Mouse (Mus musculus) erythroid progenitor cell, adult 5-6 weeks (primary cell): ENCODE measurements around the gene Pomgnt1. TPM values are rescaled to one million over a fixed set of nuclear protein-coding genes. Genes with fewer than 3 reads are reported as not detected.
A peak's percentile ranks its signal among the peaks of the same experiment; 100 is the strongest.

Experiments used
- ATAC-seq: replicated peaks from 2 replicates; pipeline ENCODE4 v1.8.0; 2016; ENCODE audit warnings: moderate number of reproducible peaks, mild to moderate bottlenecking, moderate TSS enrichment, inconsistent platforms; ENCODE audit not compliant: poor library complexity, low FRiP score, severe bottlenecking
- total RNA-seq, 2 experiments: library from RNA; stranded (forward) in 1 of 2; stranded (reverse) in 1 of 2; fragments of 150-400 nt in 1 of 2; fragments of 186-747, 209-891 nt in 1 of 2; gene quantifications; 2 replicates each; pipeline versions ENCODE4 v1.2.3 to v1.2.4; 2015 to 2017; ENCODE audit warnings: low replicate concordance in 2 of 2

Pomgnt1 gene
- total RNA-seq (2015; ENCODE audit: low replicate concordance) (1.4 TPM in 1 of 2 replicates, not detected in the other), total RNA-seq (2017; ENCODE audit: low replicate concordance) (1.0 and 2.6 TPM in 2 replicates)

DNA sequence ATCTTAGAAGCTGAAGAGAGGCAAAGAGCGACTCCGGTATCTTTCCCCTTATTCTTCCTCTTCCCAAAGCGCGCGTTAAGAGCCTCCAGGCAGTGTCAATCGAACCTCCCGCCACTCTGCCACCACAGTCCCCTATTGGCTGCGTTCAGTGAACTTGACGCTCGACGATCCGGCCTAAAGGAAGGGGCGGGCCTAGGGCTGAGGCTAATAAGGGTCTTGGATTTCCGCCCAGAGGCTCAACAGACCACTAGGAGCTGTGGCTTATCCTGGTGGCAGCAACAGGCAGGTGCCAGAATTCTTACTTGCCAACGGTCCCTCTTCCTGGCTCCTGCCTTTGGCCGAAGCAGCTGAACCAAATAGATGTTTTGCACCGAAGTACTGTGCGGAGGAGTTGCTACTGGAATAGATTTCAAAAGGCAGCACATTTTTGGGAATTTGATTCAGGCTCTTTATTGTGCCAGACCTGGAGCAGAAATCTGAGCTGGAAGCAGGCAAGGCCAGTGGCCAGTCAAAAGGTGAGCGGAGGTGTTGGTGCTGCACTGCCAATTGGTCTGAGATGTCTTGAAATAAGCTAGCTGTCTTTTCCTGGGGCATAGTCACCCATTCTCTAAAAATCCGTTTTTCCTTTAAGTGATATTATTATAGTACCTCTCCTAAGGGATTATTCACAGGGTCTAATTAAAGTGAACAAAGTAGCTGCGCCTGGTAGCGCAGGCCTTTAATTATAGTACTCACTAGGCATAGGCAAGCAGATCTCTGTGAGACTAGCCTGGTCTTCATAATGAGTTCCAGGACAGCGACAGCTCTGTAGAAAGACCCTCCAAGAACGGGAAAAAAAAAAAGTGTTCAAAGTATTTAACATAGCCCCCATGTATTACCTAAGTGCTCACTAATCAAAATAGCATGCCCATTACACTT is at the start of gene Pomgnt1, which contains the start of gene Rad54l:
Pomgnt1 (plus strand) TSS at position 239 of the 918 bp plus-strand sequence.
Rad54l (minus strand) TSS at position 89 of the 918 bp plus-strand sequence.
- peak; percentile 97 for ATAC-seq

DNA sequence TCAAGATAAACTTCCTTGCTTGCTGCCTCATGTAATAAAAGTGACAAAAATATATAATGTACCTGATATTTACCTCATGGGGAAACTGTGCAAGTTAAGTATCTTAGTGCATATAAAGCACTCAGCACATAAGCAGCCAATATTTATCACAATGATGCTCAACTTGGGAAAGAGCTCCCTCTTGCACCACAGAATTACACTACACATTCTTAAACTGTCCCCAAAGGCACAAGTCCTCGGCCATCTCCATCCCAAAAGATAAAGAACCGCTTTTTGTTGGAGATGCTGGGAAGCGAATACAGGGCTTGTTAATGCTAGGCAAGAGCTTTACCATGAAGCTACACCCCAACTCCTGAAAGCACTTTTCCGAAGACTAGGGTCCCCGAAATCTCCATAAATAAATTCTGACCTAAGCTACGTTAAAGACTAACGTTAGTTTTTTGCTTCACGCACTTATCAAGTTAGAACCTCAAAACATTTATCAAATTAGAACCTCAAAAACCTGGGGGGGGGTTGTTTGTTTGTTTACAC is 49.4 kb upstream of the Pomgnt1 start:
- ATAC-seq = peak; percentile 48

DNA sequence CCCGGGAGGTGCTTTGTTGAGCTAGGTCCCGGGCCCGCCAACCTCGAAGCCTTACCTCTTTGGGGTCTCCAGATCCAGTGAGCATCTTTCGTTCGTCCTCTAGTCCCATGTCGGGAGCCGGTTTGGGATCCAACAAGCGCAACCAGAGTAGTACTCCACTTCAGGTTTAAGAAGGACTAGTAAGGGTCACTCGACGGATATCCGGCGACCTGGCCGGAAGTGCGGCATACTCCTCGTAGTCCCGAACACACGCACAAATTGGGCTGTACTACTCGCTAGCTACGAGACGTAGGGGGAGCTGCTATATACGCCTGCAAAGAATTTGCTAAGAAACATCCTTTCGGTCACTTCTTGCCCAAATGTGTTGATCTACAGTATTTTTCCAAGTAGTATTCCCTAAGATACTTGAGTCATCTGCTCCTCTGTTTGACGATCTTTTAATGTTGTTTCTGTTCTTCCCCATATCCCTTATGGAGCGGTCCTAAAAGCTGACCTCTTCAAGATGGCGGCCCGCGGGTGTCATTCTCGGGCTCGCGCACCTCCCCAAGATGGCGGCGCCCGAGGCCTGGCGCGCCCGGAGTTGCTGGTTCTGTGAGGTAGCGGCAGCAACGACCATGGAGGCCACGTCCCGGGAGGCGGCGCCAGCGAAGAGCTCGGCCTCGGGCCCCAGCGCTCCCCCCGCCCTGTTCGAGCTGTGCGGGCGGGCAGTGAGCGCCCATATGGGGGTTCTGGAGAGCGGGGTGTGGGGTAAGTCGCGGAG is 48.6 kb upstream of the Pomgnt1 start, which contains the start of the genes Uqcrh and Lrrc41:
Uqcrh (minus strand) TSS at position 211 of the 760 bp plus-strand sequence.
Lrrc41 (plus strand) TSS at position 409 of the 760 bp plus-strand sequence.
- peak; percentile 87 for ATAC-seq

DNA sequence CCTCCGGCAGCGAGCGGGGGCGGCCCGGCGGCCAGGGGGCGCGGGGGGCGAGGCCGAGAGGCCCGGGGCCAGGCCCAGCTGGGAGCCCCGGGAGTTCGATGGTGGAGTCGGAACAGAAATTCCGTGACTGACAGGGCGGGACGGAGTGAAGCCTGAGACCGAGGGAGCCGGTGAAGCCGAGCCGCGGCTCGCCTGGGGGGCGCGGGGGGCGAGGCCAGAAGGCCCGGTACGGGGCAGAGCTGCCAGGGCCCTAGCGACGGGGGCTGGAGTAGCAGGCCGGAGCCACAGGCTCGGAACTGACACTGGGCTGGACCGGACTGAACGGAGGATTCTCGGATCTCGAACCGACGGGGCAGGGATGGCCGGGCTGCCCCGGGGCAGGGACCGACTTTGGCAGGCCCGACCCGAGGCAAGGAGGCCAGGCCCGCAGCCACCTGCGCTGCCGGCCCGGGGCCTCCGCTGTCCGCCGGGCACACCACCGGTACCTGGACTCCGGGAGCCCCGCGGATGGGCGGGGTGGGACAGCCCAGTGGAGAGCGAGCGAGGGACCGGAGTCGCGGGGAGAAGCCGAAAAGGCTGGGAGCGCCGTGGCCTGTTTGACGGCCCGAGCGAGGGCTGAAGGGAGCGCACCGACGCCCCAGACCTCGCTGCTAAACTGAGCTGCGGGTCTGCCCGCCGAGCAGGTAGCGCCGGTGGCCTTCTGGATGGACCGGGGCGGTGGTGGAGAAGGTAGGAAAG is 47.8 kb upstream of the Pomgnt1 start:
- peak; percentile 39 for ATAC-seq

DNA sequence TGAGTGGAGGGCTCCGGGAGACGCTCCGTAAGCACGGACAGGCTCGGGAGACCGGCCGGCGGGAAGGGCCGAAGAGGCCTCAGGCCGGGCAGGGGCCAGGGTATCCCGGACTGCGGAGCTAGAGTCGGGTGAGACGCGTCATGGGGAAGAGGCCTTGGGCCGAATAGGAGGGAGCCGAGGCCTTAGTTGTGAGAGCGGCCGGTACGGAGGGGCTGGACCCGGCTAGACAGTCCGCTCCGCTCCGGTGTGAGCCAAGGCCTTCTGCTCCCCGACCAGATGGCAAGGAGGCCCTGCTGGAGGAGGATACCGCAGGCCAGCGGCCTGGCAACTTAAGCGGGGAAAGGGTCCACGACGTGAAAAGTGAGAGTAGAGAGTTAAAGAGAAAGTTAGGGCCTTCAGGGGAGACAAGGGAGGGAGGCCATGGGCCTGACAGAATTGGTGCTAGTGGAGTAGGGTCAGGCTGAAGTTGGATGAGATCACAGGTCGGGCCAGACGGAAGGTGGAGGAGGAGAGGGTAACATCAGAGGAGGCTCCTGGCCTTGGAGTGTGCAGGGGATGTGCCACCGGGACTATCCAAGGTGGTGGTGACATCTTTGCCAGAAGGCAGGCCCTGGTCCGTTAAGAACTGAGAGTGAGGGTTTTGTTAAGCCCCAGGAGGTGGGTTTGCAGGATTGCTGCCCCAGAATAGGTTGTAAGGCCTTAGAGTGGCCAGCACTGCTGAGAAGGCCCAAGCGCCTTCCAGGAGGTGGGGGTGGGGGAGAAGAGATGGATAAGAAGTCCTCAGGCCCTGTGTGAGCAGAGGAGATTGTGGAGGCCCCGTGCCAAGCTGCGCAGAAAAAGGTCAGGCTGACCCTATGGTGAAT is 47.0 kb upstream of the Pomgnt1 start:
- ATAC-seq = peak; percentile 28

DNA sequence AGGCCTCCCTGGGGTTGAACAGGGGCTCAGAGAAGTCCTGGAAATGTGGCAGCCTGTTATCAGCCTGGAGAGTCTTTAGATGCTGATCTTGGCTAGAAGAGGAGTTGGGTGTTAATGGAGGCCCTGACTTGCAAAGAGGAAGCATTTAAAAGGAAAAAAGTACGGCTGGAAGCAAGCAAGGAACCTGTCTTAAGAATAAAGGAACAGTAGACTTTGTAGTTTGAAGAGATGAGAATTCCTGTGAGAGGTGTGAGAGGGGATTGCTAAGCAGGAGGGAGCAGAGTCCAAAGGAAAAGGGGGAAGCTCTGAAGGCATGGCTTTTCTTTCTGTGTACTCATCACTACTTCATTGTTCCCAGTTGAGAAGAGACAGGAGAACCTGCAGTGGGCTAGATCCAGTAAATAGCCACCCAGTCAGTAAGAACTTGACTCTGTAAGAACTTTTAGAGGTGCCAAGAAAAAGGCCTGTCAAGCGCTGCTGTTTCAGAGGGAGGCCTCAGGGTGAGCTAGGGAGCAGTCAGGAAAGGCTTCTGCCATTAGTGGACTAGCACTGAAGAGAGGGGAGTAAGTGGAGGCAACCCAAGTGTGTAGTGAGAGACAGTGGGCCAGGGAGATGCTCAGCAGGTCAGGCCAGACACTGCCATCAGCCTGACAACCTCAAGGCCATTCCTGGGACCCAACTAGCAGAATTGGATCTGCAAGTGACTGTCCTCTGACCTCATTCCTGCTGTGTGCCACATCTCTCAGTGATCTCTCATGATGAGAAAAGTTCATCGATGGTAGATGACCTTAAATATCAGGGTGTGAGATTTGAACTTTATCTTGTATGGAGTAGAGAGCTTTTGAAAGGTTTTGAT is 46.2 kb upstream of the Pomgnt1 start:
- no peak for ATAC-seq

DNA sequence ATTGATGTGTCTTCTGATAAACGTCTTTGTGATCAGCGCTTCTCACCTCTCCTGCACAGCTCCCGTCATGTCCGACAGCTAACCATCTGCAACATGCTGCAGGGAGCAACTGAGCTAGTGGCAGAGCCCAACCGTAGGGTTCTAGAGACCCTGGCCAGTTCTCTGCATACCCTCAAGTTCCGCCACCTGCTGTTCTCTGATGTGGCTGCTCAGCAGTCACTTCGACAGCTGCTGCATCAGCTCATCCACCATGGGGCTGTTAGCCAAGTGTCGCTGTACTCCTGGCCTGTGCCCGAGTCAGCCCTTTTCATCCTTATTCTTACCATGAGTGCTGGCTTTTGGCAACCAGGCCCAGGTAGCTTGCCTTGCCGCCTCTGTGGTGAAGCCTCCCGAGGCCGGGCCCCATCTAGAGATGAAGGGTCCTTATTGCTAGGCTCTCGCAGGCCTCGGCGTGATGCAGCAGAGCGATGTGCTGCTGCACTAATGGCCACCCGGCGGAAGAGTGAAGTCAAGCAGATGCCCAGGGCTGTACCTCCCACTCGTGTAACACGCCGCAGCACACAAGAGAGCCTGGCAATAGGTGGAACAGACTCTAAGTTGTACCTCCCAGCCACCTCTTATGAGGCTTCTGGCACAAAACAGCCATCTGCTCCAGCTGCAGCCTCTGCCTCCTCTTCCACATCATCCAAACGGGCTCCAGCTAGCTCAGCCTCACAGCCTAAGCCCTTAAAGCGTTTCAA is 35.0 kb upstream of the Pomgnt1 start:
- no peak for ATAC-seq

DNA sequence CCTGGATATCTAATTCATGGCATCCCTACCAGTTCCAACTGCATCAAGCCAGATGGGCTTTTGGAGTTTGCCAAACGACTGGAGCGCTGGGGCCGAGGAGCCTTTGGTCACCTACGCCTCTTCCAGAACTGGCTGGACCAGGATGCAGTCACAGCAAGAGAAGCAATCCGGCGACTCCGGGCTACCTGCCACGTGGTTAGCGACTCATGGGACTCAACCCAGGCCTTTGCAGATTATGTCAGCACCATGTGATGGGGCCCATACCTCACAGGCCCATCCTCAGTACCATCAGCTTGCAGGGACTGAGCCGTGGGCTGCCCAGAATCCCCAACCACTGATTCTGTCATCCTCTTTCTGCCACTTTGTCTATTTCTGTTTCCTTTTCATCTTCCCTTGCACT is 27.3 kb upstream of the Pomgnt1 start:
- no peak for ATAC-seq

DNA sequence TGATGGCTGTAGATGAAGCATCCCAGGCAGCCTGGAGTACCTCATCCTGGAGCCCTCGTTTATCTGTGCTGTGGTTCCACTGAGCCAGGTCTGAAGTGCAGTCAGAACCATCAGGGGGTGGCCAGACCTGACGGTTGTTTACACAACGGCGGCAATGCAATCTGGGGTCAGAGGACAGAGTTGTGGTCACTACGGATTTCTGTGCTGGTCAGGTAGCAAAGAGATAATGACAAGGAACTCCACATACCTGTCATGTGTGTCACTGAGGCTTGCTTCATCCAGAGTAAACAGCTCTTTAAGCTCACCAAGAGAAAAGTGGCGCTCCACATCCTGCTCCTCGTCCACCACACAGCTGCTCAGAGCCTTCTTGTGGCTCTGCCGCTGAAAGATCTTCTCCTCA is 26.4 kb upstream of the Pomgnt1 start:
- no peak for ATAC-seq

DNA sequence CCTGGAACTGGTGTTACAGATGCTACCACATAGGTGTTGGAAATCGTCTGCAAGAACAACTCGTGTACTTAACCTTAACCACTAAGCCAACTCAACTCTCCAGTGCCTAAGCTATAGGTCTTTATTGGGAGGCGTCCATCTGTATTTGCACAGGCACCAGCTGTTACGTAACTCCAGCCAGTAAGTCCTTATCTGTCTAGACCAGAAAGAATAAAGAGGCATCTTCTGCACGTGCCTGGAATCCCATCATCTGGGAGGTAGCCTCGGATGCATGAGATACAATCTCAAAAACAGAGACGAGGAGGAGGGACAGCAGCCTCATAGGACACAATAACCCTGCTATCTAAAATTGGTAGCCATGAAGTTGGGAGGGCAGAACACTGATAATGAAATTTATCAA is 22.7 kb upstream of the Pomgnt1 start:
- ATAC-seq = peak; percentile 85

DNA sequence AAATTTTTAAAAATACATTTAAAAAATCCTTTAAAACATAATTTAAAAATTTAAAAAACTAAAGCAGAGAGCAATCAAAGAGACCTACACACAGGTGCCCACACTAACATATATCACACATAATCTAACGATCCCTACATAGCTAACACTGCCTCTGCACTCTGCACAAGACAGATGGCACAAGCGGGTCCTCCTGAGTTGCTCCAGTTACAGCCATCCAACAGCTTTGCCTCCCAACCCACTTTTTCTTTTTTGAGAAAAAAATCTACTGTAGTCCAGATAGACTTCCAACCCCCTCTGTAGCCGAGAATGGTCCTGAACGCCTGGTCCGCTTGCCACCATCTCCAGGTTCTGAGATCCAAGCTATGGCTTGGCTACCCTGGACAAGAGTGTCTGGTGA is 18.4 kb upstream of the Pomgnt1 start:
- no peak for ATAC-seq

DNA sequence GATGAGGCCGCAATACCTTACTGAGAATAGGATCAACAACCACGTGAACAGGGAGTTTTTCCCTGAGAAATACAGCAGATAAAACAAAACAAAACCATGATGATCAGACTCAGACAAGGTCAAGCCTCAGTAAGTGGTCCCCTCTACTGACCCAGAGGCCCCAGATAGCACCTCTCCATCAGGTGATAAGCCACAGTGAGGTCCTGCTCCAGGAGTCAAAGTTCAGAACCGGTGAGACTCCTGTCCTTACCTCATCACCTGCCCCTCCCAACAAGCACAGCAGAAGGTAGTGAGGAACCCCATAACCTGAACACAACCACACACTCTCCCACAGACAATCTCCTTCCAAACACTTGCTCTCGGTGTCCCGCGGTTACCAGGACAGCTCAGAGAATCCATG is 12.9 kb upstream of the Pomgnt1 start:
- no peak for ATAC-seq

DNA sequence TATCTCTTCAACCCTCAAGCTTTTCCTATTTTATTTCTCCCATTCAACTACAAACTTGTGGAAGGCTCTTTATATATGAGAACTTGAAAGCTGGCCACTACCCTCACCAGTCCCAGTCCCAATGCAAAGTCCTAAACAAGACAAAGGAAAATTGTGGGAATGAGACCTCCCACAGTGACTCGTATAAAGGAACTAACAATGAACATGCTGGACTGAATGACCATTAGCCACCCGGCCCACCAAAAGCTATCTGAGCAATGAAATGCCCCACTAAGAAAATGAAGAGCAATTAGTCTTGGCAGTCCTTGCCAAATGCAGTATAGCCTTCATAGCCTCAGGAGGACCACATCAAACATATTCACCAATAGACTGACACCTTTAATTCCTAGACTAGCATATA is 12.2 kb upstream of the Pomgnt1 start:
- no peak for ATAC-seq

DNA sequence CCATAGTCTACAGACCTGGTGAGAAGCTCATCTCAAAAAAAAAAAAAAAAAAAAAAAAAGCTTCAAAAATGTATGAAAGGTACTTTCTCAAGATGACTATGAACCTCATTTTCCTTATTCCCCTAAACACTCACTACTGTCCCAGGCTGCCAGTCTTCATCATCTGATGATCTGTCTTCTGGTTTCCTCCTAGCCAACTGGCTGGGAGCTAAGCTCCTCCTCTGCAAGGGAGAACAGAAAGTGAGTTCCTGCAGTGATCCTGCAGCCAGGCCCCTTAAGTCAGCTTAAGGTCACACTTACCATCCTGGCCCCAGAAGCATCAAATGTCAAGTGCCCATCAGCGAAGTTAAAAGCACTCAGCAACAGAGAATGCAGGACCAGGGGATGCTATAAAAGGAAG is 878 bp upstream of the Pomgnt1 start:
- peak; percentile 68 for ATAC-seq

DNA sequence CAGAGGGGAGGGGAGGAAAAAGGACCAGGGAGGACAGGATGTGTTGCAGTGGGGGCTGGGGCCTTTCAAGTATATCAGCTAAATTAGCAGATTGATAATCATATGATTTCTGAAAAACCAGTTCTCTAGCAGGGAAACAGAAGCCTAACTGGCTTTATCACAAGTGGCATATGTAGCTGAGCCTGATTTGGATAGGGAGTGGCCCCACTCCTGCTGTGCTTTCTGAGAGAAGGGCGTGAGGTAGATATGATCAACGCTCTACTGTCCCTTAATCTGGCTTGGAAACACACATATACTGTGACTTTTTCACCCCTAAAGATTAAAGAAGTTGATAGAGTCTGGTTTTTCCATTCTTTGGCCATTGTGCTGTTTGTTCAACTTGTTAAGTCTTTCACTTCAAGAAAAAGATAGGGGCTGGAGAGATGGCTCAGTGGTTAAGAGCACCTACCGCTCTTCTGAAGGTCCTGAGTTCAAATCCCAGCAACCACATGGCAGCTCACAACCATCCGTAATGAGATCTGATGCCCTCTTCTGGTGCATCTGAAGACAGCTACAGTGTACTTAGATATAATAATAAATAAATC is 2.3 kb downstream of the Pomgnt1 start:
- ATAC-seq = no peak

DNA sequence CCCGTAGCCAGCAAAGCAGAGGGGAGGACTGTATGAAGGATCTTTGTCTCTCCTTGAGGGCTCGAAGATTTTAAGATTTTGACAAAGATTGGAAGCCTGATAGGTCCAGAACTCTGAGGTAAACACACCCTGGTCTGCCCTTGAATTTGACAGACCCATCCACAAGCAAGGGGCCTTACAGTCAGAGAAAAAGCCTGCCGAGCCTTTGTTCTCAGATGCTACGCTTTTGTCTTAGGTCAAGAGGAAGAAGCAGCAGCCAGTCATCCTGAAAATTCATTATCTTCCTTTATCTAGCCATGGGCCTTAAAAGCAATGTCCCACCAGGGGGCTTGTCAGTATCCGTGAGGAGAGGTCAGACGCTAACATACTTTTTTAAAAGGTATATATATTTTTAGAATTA is 4.3 kb downstream of the Pomgnt1 start:
- ATAC-seq = no peak

DNA sequence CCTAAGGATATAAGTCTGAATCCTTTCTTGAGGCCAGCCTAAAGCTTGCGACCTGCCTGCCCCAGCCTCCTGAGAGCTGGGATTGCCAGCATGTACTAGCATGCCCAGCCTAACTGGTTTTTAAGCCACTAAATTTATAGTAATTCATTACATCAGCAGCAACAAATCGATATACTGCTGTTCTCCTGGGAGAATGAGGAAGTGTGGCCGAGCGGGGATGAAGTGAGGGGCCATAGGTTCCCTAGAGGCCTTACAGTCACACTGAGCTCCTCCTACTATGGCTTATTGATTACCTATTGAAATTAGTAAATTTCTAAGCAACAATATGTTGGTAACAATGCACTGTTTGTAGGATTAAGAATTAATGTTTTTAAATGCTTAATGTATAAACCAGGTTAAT is 9.5 kb downstream of the Pomgnt1 start:
- no peak for ATAC-seq
